Mouse (Mus musculus): ENCODE data around the gene Ednra. TPM values are rescaled to one million over a fixed set of nuclear protein-coding genes. Genes with fewer than 3 reads are reported as not detected.

The Ednra gene
- polyA plus RNA-seq, 1 experiment from 2014 or later = 62.3 TPM

GRCm38 (mm10) chr8:77684372-77684771, 39.9 kb downstream of the Ednra start:
- peaks cover 2% of the 10 kb centered on the region; the same call in 1 of the 2 replicates for H3K36me3 ChIP-seq (ENCODE audit: control insufficient read depth, insufficient read depth, low read length)
- WGBS = 80% methylated on average over 6 of the region's 6 CpGs
- DNase-seq (ENCODE audit: low spot score) = no peak

GRCm38 (mm10) chr8:77683356-77684106, 40.7 kb downstream of the Ednra start:
- Histone ChIP-seq H3K27ac (replicated peaks; ENCODE audit: low read depth, low read length) (no peak overlapping the region), H3K36me3 (ENCODE audit: control insufficient read depth, insufficient read depth, low read length) (peaks cover 2% of the 10 kb centered on the region; the same call in 1 of the 2 replicates)
- WGBS = 81% methylated on average over 6 of the region's 6 CpGs

More at GRCm38 (mm10) chr8:77684372-77684771, 39.9 kb downstream of the Ednra start:
- no peak overlapping the region for H3K27ac ChIP-seq (replicated peaks; ENCODE audit: low read depth, low read length)
- H3K4me3 ChIP-seq (ENCODE audit: low read depth, low read length) = no peak overlapping the region
- H3K9me3 ChIP-seq (ENCODE audit: control insufficient read depth, low read length) = no peaks in the 10 kb centered on the region
- no peaks in the 10 kb centered on the region for H3K27me3 ChIP-seq (ENCODE audit: control insufficient read depth, insufficient read depth, low read length)
- no peak overlapping the region for H3K4me2 ChIP-seq (ENCODE audit: low read depth, severe bottlenecking)
- H3K9ac ChIP-seq (ENCODE audit: low read length) = no peak overlapping the region
- H3K4me1 ChIP-seq (ENCODE audit: control insufficient read depth, insufficient read depth, low read length) = peaks cover 13% of the 10 kb centered on the region; the same call in 1 of the 2 replicates
- ATAC-seq (ENCODE audit: insufficient number of reproducible peaks, low FRiP score, low TSS enrichment, low read depth) = no peak

GRCm38 (mm10) chr8:77682008-77682934, 42.0 kb downstream of the Ednra start:
- Histone ChIP-seq H3K9ac (ENCODE audit: low read length) (no peak overlapping the region), H3K27ac (replicated peaks; ENCODE audit: low read depth, low read length) (no peak overlapping the region), H3K4me2 (ENCODE audit: low read depth, severe bottlenecking) (no peak overlapping the region), H3K4me1 (ENCODE audit: control insufficient read depth, insufficient read depth, low read length) (peaks cover 13% of the 10 kb centered on the region; the same call in 1 of the 2 replicates), H3K36me3 (ENCODE audit: control insufficient read depth, insufficient read depth, low read length) (peaks cover 2% of the 10 kb centered on the region; the same call in 1 of the 2 replicates), H3K4me3 (ENCODE audit: low read depth, low read length) (no peak overlapping the region), H3K27me3 (ENCODE audit: control insufficient read depth, insufficient read depth, low read length) (no peaks in the 10 kb centered on the region), H3K9me3 (ENCODE audit: control insufficient read depth, low read length) (no peaks in the 10 kb centered on the region)
- ATAC-seq (ENCODE audit: insufficient number of reproducible peaks, low FRiP score, low TSS enrichment, low read depth) (no peak), DNase-seq (ENCODE audit: low spot score) (no peak)
- WGBS = 12% methylated on average over 15 of the region's 15 CpGs

More at GRCm38 (mm10) chr8:77683356-77684106, 40.7 kb downstream of the Ednra start:
- no peak overlapping the region for H3K4me3 ChIP-seq (ENCODE audit: low read depth, low read length)
- DNase-seq (ENCODE audit: low spot score) (no peak), ATAC-seq (ENCODE audit: insufficient number of reproducible peaks, low FRiP score, low TSS enrichment, low read depth) (no peak)
- H3K9me3 ChIP-seq (ENCODE audit: control insufficient read depth, low read length) = no peaks in the 10 kb centered on the region
- no peaks in the 10 kb centered on the region for H3K27me3 ChIP-seq (ENCODE audit: control insufficient read depth, insufficient read depth, low read length)
- H3K4me2 ChIP-seq (ENCODE audit: low read depth, severe bottlenecking) = no peak overlapping the region
- H3K4me1 ChIP-seq (ENCODE audit: control insufficient read depth, insufficient read depth, low read length) = peaks cover 13% of the 10 kb centered on the region; the same call in 1 of the 2 replicates
- H3K9ac ChIP-seq (ENCODE audit: low read length) = no peak overlapping the region

- ATAC-seq (ENCODE audit: insufficient number of reproducible peaks, low FRiP score, low TSS enrichment, low read depth) (no peak), DNase-seq (ENCODE audit: low spot score) (no peak)
- no peaks in the 10 kb centered on the region for H3K9me3 ChIP-seq (ENCODE audit: control insufficient read depth, low read length)
- H3K4me2 ChIP-seq (ENCODE audit: low read depth, severe bottlenecking) = no peak overlapping the region
- no peak overlapping the region for H3K4me3 ChIP-seq (ENCODE audit: low read depth, low read length)
- WGBS = 55% methylated on average over 4 of the region's 4 CpGs
- H3K27ac ChIP-seq (replicated peaks; ENCODE audit: low read depth, low read length) = no peak overlapping the region
- peaks cover 13% of the 10 kb centered on the region for H3K4me1 ChIP-seq (ENCODE audit: control insufficient read depth, insufficient read depth, low read length)
- H3K36me3 ChIP-seq (ENCODE audit: control insufficient read depth, insufficient read depth, low read length) = peaks cover 5% of the 10 kb centered on the region; the same call in 1 of the 2 replicates
- no peak overlapping the region for H3K9ac ChIP-seq (ENCODE audit: low read length)
- H3K27me3 ChIP-seq (ENCODE audit: control insufficient read depth, insufficient read depth, low read length) = no peaks in the 10 kb centered on the region
Measured at GRCm38 (mm10) chr8:77672036-77672435, 52.2 kb downstream of the Ednra start.

GRCm38 (mm10) chr8:77670612-77671363, 53.5 kb downstream of the Ednra start:
- Histone ChIP-seq H3K9me3 (ENCODE audit: control insufficient read depth, low read length) (no peaks in the 10 kb centered on the region), H3K36me3 (ENCODE audit: control insufficient read depth, insufficient read depth, low read length) (peaks cover 5% of the 10 kb centered on the region; the same call in 1 of the 2 replicates), H3K27me3 (ENCODE audit: control insufficient read depth, insufficient read depth, low read length) (no peaks in the 10 kb centered on the region), H3K4me3 (ENCODE audit: low read depth, low read length) (no peak overlapping the region), H3K4me2 (ENCODE audit: low read depth, severe bottlenecking) (no peak overlapping the region), H3K4me1 (ENCODE audit: control insufficient read depth, insufficient read depth, low read length) (peaks cover 13% of the 10 kb centered on the region), H3K9ac (ENCODE audit: low read length) (no peak overlapping the region), H3K27ac (replicated peaks; ENCODE audit: low read depth, low read length) (0 out of 2 replicates have a peak overlapping the region, but pooled peaks have one; percentile 12)
- DNase-seq (ENCODE audit: low spot score) (no peak), ATAC-seq (ENCODE audit: insufficient number of reproducible peaks, low FRiP score, low TSS enrichment, low read depth) (no peak)
- 88% methylated on average over 4 of the region's 4 CpGs for WGBS

- Histone ChIP-seq H3K27ac (replicated peaks; ENCODE audit: low read depth, low read length) (no peak overlapping the region), H3K4me2 (ENCODE audit: low read depth, severe bottlenecking) (no peak overlapping the region), H3K9me3 (ENCODE audit: control insufficient read depth, low read length) (no peaks in the 10 kb centered on the region), H3K27me3 (ENCODE audit: control insufficient read depth, insufficient read depth, low read length) (no peaks in the 10 kb centered on the region), H3K4me1 (ENCODE audit: control insufficient read depth, insufficient read depth, low read length) (peaks cover 13% of the 10 kb centered on the region), H3K4me3 (ENCODE audit: low read depth, low read length) (no peak overlapping the region), H3K36me3 (ENCODE audit: control insufficient read depth, insufficient read depth, low read length) (peaks cover 10% of the 10 kb centered on the region; the same call in 1 of the 2 replicates), H3K9ac (ENCODE audit: low read length) (no peak overlapping the region)
- ATAC-seq (ENCODE audit: insufficient number of reproducible peaks, low FRiP score, low TSS enrichment, low read depth) = no peak
- WGBS = 89% methylated on average over 5 of the region's 5 CpGs
- DNase-seq (ENCODE audit: low spot score) = no peak
Measured at GRCm38 (mm10) chr8:77667916-77668315, 56.3 kb downstream of the Ednra start.

GRCm38 (mm10) chr8:77664901-77665300, 59.4 kb downstream of the Ednra start:
- WGBS = 98% methylated on average over 13 of the region's 13 CpGs
- Histone ChIP-seq H3K4me3 (ENCODE audit: low read depth, low read length) (no peak overlapping the region), H3K27ac (replicated peaks; ENCODE audit: low read depth, low read length) (no peak overlapping the region), H3K9ac (ENCODE audit: low read length) (no peak overlapping the region), H3K4me1 (ENCODE audit: control insufficient read depth, insufficient read depth, low read length) (peaks cover under 1% of the 10 kb centered on the region; the same call in 1 of the 2 replicates), H3K36me3 (ENCODE audit: control insufficient read depth, insufficient read depth, low read length) (peaks cover 10% of the 10 kb centered on the region; the same call in 1 of the 2 replicates), H3K9me3 (ENCODE audit: control insufficient read depth, low read length) (no peaks in the 10 kb centered on the region), H3K27me3 (ENCODE audit: control insufficient read depth, insufficient read depth, low read length) (no peaks in the 10 kb centered on the region), H3K4me2 (ENCODE audit: low read depth, severe bottlenecking) (no peak overlapping the region)
- ATAC-seq (ENCODE audit: insufficient number of reproducible peaks, low FRiP score, low TSS enrichment, low read depth) (no peak), DNase-seq (ENCODE audit: low spot score) (no peak)

Data from limb, embryonic 11.5 days (tissue).